Mouse (Mus musculus): ENCODE data around the gene Hspa8.

Hspa8 gene

DNA sequence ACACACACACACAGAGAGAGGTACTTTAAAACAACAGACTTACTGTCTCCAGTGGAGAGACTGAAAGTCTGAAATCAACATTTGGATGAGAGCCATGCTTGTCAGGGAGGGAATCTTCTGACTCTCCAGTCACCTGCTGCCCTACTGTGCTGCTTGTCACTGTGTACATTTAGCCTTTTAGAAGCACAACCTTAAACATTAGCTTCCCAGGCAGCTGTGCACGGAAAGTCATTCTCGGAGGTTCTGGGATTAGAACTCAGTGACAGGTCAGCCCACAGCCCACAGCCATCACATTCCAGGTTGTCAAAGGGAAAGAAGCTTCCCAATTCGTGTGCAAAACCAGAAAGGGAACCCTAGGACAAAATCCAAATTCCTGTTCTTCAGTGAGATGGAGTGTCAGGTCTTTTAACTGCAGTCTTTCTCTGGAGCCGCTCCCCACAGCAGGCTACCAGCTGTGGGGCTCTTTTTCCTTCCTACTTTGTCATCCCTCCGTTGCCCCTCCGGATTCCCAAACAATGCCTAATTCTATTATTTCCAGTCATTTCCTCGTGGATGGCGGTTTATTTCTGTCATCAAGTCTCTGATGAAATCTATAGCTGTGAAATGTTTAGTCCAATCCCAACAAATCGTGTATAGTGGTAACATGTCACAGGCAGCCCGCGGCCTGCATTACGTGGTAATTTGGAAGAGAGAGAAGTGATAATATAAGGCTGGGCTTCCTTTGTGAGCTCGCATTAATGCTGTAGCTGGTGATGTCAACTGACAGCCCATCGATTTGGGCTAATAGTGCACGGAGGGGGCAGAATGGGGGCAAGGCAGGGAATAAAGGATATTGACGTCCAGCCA is 7.5 kb downstream of the Hspa8 start:
- CTCF ChIA-PET = interaction anchor here (0.6 kb wide), 1 partner anchor 396 kb away, joined by 6 read pairs; no protein-coding TSS in a partner anchor

DNA sequence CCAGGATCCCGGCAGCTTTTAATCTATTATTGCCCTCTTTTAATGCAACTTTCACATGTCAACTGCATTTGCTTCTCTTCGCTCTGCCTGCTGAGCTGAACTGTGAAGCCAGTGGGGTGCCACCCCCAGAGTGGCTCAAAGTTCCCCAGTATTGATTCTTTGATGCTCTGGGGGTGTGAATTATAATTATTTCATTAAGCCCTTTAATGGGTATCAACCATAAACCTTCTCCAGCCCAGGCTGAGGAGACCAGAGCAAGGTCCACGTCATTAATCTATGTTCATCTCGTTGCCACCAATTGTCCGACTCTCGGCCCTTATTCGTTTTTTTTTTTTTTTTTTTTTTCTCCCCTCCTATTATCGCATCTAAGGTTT is 8.1 kb downstream of the Hspa8 start:
- CTCF ChIA-PET = no interaction called here

DNA sequence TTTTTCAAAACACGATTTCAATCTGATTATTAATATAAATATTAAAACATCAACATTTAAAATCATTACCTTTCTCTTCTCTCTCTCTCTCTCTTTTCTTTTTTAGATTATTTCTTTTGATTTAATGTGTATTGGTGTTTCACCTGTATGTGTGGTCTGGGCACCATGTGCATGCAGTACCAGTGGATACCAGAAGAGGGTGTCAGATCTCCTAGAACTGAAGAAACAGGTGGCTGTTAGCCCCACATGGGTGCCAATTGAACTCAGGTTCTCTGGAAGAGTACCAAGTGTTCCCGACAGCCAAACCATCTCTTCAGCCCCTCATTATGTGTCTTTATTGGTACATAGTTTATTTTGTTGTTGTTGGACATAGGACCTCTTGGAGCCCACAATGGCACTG is 11.1 kb downstream of the Hspa8 start:
- CTCF ChIA-PET = no interaction called here

DNA sequence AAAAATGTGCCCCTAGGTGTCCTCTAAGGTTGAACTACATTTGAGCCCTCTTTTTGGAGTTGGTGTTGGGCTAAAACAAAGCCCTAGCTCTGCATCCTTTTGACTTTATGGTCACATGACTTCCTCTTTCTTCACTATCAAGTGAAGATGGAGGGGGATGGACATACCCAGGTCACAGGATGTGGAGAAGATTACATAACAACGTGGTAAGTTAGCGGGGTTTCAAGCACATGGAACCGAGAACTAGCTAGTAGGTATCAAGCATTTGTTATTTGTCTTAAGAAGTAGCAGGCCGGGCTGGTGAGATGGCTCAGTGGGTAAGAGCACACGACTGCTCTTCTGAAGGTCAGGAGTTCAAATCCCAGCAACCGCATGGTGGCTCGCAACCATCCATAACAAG is 13.3 kb downstream of the Hspa8 start:
- CTCF ChIA-PET = no interaction called here

DNA sequence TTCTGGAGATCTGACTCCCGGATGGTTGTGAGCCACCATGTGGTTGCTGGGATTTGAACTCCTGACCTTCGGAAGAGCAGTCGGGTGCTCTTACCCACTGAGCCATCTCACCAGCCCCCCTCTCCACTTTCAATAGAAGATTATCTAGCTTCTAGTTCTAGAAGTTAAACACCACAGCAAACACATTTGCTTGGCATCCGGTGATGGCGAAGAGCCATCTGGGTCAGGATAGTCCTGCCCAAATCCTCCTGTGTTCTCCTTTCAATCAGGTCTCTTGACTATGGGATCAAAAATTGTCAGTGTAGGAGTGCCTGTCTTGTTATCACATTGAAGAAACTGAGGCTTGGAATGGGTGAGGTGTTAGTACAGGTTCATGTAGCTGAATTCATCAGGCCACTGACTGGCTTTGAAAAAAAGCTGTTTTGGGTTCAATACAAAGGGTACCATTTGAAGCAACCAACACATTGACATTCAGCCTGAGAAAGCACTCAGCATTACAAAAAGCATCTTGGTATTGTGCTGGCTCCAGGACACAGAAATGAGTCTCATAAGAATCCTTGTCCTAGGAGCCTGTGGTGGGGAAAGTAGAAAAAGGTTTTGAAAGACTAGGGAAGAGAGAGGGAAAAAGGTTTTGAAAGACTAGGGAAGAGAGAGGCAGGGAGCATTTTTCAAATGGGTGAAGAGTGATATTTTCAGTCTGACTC is 16.7 kb downstream of the Hspa8 start:
- CTCF ChIA-PET = no interaction called here

DNA sequence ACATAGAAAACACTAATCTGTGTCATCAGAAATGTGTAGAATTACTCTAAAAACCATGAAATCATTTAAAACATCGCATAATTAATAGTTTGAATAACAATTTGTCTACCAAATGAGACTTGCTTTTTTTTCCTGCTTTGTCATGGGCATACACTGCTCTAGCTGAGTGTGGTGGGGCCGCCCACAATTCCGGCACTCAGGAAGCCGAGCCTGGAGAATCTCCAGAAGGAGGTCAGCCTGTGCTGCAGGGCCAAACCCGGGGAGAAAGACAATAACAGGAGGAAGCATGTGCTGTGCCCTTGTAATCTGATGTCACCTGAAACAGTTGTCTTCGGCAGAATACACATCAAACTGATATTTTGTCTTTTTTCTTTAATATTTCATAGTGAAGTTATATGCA is 24.8 kb downstream of the Hspa8 start:
- CTCF ChIA-PET = no interaction called here

DNA sequence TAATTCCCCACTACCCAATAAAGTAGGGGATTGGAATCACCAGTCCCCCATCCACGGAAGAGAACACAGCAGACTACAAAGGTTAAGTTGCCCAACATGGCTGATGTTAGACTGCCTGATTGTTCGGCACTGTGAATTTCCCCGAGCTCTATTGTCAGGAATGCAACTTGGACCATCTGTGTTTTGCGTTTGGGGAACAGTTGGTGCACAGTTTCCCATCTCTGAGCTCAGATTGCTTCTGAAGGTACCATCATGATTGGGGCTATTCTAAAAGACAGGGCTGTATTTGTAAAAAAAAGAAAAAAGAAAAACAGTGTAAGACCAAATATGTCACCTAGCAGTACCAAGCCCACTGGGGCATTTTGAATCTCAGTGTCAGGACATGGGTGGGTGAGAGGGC is 26.6 kb downstream of the Hspa8 start:
- CTCF ChIA-PET = no interaction called here

DNA sequence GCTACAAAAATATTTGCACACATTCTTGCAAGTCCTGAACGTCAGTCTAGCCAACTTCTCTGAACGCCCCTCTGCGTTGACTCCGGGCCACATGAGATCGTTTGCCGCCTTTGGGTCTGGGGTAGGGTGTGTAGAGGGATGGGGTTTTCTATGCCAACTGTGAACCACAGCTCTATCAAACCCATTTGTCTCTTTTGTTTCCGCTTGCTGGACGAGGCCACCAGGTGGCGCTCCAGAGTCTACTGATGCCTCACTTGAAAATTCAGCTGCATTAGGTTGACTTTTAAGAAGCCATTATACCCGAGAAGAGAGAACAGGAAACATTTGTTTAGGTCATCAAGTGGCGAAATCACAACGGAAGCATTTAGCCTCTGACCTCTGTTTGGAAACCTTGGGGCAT is 33.8 kb downstream of the Hspa8 start:
- CTCF ChIA-PET = interaction anchor here (0.7 kb wide), 1 partner anchor 13 kb away, joined by 4 read pairs; no protein-coding TSS in a partner anchor

DNA sequence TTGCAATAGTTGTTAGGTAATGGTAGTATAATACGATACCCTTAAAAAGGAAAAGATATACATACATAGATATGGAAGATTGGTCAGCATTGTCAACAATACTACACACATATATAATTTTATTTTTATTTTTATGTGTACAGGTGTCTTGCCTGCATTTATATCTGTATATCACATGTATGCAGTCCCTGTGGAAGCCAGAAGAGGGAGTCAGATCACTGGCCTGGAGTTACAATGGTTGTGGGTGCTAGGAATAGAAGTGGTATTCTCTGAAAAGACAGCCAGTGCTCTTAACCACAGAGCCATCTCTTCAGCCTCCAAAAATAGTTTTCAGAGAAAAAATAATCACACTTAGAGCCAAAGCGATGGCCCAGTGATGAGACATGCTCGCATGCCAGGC is 35.9 kb downstream of the Hspa8 start:
- CTCF ChIA-PET = no interaction called here

DNA sequence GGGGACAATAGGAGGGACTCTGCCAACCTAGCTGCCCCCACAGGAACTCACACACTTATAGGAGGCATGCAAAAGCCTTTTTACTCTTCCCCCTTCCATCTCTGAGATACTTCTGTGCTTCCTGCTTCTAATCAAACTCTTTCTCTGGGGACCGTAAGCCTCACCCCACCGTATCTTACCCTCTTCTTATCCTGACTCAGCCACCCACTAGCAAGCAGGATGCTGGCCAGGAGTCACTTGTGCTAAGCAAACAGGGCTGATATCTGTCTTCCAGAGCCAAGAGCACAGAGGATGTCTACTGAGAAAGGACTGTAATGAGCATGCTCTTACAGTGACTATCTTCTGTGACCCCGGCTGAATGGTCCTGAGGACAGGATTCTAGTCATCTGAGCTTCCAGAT is 38.9 kb downstream of the Hspa8 start:
- CTCF ChIA-PET = no interaction called here

DNA sequence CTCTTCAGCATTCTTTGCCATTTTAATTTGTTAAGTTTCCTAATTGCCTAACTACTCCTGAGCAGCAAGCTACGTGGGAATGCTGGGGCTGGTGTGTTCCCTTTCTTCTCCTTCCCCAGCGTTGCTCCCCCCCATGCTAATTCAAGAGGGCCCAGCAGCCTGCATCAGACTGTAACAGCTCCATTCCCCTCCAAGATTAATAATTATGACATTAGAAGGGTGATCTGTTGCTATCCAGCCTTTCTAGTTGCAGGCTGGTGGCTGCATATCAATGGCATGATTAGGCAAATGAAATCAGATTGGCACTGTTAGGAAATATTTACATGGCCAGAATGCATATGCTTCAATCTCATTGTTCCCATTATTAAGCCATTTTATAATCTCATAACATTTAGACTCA is 50.7 kb downstream of the Hspa8 start:
- CTCF ChIA-PET = no interaction called here

DNA sequence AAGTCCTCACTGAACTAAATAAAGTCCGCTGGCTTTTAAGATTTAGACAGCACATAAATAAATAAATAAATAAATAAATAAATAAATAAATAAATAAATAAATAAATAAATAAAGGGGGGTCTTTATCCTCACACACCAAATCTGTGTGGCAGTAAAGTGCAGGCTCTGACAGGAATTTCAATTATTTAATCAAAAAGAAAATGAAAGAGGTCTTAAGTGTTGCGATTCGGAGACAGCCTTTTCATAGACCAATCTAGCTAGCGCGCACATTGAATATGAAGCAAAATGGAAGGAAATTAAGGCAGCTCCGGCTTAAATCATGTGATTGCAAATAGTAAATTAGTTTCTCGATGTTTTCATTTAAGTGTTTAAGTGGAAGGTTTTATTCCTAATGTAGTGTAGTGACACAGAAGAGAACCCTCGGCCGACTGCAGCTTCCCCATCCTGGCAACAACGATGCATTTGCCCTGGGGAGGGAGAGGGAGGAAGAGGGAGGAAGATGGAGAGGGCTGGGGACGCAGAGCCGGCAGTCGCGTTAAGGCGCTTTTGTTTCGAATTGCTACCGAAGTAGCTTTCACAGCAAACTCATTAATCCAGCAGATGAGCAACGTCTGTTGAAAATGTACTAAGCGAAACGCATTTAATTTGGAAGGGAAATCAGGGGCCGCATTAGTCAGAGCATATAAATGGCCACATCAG is 57.8 kb downstream of the Hspa8 start:
- CTCF ChIA-PET = no interaction called here

DNA sequence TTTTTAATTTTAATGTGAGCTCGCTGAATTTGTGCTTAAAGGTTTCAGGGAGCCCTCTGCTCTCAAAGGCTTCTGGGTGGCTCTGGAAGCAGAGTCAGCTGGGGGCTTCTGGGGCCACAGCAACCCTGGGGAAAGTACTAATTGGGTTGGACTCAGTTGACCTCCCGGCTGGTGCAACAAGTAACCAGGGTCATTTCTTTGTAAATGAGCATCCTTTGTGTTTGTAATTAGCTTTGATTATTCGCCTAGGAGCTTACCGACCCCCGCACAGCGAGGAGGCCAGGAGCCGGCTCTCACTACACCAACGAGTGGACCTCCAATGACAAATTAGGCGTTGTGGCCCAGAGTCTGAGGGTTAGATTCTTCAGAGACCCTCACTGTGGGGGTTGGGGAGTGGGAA is 58.4 kb downstream of the Hspa8 start:
- CTCF ChIA-PET = no interaction called here

All from spleen, embryonic (tissue).